Mouse (Mus musculus) cerebellum, adult 2 months (tissue): Measurements from ENCODE around the gene Ap3s2. TPM values are rescaled to one million over a fixed set of nuclear protein-coding genes. Genes with fewer than 3 reads are reported as not detected.

Source experiments
- DNase-seq, 2 experiments: peaks; one replicate each; pipeline ENCODE4 v3.0.0; 2021
- H3K27ac ChIP-seq: fragments of 200-500 bp; 2 replicates; pipeline ENCODE4 v1.5.1; 2012; ENCODE audit warnings: low read length, control low read depth, inconsistent platforms; ENCODE audit not compliant: insufficient read depth
- H3K27me3 ChIP-seq: fragments of 200-500 bp; 2 replicates; pipeline ENCODE4 v1.6.1; 2012; ENCODE audit warnings: inconsistent platforms, mild to moderate bottlenecking, low read length, moderate library complexity; ENCODE audit not compliant: control insufficient read depth, insufficient read depth
- H3K4me1 ChIP-seq: fragments of 200-500 bp; 2 replicates; pipeline ENCODE4 v1.6.1; 2011; ENCODE audit warnings: low read length; ENCODE audit not compliant: control insufficient read depth, insufficient read depth
- H3K4me3 ChIP-seq: fragments of 200-500 bp; replicated peaks from 2 replicates; pipeline ENCODE3; 2011; ENCODE audit warnings: mild to moderate bottlenecking, low read depth, low read length, control low read depth; ENCODE audit not compliant: insufficient read depth
- CTCF ChIP-seq: fragments of 200-500 bp; IDR thresholded peaks from 2 replicates; pipeline ENCODE4 v1.5.1; 2011; ENCODE audit warnings: low read depth, mild to moderate bottlenecking, control low read depth, low read length, moderate library complexity, borderline replicate concordance; ENCODE audit not compliant: insufficient read depth
- POLR2A ChIP-seq: fragments of 200-500 bp; IDR thresholded peaks from 2 replicates; pipeline ENCODE4 v1.6.1; 2011; ENCODE audit warnings: low read length, control low read depth, borderline replicate concordance; ENCODE audit not compliant: insufficient read depth
- WGBS: fragments of 180-500 bp; shearing (Covaris S2); methylation state at CpG from one replicate; pipeline ENCODE4 v1.1.7; 2018; 5-methylcytosine and 5-hydroxymethylcytosine counted together
- polyA plus RNA-seq: library from polyadenylated mRNA; depleted of rRNA; stranded (reverse); fragments of >200 nt; gene quantifications from 2 replicates; pipeline ENCODE4 v1.2.3, GENCODE M21; 2012

Gene Ap3s2
- polyA plus RNA-seq, 1 experiment = 46.6 TPM

GRCm38 (mm10) chr7:79858202-79858934 lies 62.1 kb downstream of the Ap3s2 start:
- H3K27ac ChIP-seq = no peak overlapping the region
- H3K4me1 ChIP-seq = no peaks in the 10 kb centered on the region
- no peaks in the 10 kb centered on the region for H3K27me3 ChIP-seq
- DNase-seq = no peak
- TF ChIP-seq POLR2A (no peak), CTCF (no peak)
- 53% methylated on average over 11 of the region's 11 CpGs for WGBS
- H3K4me3 ChIP-seq = no peak overlapping the region

- no peak overlapping the region for H3K4me3 ChIP-seq
- H3K27ac ChIP-seq = no peak overlapping the region
- TF ChIP-seq POLR2A (no peak), CTCF (no peak)
- 84% methylated on average over 4 of the region's 4 CpGs for WGBS
- no peak for DNase-seq
- no peaks in the 10 kb centered on the region for H3K27me3 ChIP-seq
- H3K4me1 ChIP-seq = no peaks in the 10 kb centered on the region
Observed at GRCm38 (mm10) chr7:79856305-79856704, 64.1 kb downstream of the Ap3s2 start.

- 9% methylated on average over 53 of the region's 53 CpGs for WGBS
Observed at GRCm38 (mm10) chr7:79847456-79848451, 72.7 kb downstream of the Ap3s2 start.

GRCm38 (mm10) chr7:79846342-79846741 lies 74.1 kb downstream of the Ap3s2 start:
- Histone ChIP-seq H3K27ac (no peak overlapping the region), H3K4me1 (peaks cover 5% of the 10 kb centered on the region; the same call in 1 of the 2 replicates), H3K27me3 (no peaks in the 10 kb centered on the region), H3K4me3 (no peak overlapping the region)
- DNase-seq = no peak
- TF ChIP-seq CTCF = no peak
- no peak for TF ChIP-seq POLR2A
- WGBS = 84% methylated on average over 2 of the region's 2 CpGs

More at GRCm38 (mm10) chr7:79847456-79848451, 72.7 kb downstream of the Ap3s2 start:
- no peak overlapping the region for H3K4me3 ChIP-seq
- peaks cover 5% of the 10 kb centered on the region; the same call in 1 of the 2 replicates for H3K4me1 ChIP-seq
- H3K27me3 ChIP-seq = no peaks in the 10 kb centered on the region
- H3K27ac ChIP-seq = no peak overlapping the region
- DNase-seq = no peak
- TF ChIP-seq CTCF = no peak

DNA sequence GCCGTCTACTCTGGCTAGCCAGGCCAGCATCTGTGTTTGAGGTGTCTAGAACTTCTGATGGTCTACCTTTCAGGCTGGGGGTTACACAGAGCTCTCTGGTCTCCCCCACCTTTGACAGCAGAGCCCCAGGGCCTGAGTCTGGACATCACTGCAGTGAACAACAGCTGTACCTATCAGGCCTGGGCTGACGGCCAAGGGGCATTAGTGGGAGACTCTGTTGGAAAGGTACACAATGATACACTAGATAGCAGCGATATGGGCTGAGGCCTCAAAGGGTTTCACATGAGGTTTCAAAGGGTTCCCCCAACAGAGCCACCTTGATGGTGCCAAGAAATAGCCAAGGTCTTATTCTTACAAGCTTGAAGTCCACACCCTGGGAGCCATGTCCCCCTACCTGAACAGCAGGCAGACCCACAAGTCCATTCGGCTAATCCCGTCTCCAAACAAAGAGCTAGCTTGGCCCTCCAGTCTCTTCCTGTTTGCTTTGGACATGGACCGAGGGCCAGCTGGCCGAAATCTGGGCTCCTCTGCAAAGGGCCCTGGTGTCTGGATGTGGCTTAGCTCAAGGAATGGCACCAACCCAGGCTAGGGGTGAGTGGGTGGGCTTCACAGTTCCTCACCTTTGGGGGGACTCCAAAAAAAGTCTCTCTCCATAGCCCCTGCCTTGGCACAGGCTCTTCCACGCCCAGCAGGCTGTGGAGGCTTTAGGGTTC lies 76.2 kb downstream of the Ap3s2 start:
- DNase-seq = no peak
- H3K27ac ChIP-seq = no peak overlapping the region
- peaks cover 5% of the 10 kb centered on the region; the same call in 1 of the 2 replicates for H3K4me1 ChIP-seq
- WGBS = 61% methylated on average over 8 of the region's 8 CpGs
- no peaks in the 10 kb centered on the region for H3K27me3 ChIP-seq
- no peak overlapping the region for H3K4me3 ChIP-seq
- TF ChIP-seq POLR2A (no peak), CTCF (no peak)

GRCm38 (mm10) chr7:79842163-79842562 lies 78.3 kb downstream of the Ap3s2 start:
- 68% methylated on average over 7 of the region's 7 CpGs for WGBS

GRCm38 (mm10) chr7:79837247-79837646 lies 83.2 kb downstream of the Ap3s2 start:
- TF ChIP-seq POLR2A (no peak), CTCF (no peak)
- Histone ChIP-seq H3K4me1 (no peaks in the 10 kb centered on the region), H3K4me3 (no peak overlapping the region), H3K27ac (no peak overlapping the region), H3K27me3 (no peaks in the 10 kb centered on the region)
- DNase-seq = no peak
- 56% methylated on average over 2 of the region's 2 CpGs for WGBS

More at GRCm38 (mm10) chr7:79842163-79842562, 78.3 kb downstream of the Ap3s2 start:
- H3K27me3 ChIP-seq = no peaks in the 10 kb centered on the region
- H3K4me1 ChIP-seq = peaks cover 5% of the 10 kb centered on the region; the same call in 1 of the 2 replicates
- DNase-seq = no peak
- H3K27ac ChIP-seq = no peak overlapping the region
- H3K4me3 ChIP-seq = no peak overlapping the region
- TF ChIP-seq CTCF (no peak), POLR2A (no peak)
